Mouse (Mus musculus) heart, embryonic 11.5 days (tissue): ENCODE results near the gene Map1lc3b. TPM values are rescaled to one million over a fixed set of nuclear protein-coding genes. Genes with fewer than 3 reads are reported as not detected.

Experiments
- polyA plus RNA-seq: library from polyadenylated mRNA; unstranded; fragments of >200 nt; fragmentation: Nextera tagmentation; extraction: Ambion mirVana; gene quantifications from 2 replicates; pipeline ENCODE4 v1.2.1, GENCODE M21; 2014

Map1lc3b gene
- polyA plus RNA-seq, 1 experiment from 2014 or later, result 186 TPM

Other genes with a start within 250 kb of the Map1lc3b start
- 0.24 TPM in 1 of 2 replicates, not detected in the other for gene 1700018B08Rik, start 46.0 kb upstream of the Map1lc3b start, polyA plus RNA-seq
- 9.5 and 9.7 TPM in 2 replicates for gene Fbxo31, start 11.6 kb upstream of the Map1lc3b start, polyA plus RNA-seq
- 11.4 and 14.2 TPM in 2 replicates for gene Zcchc14, start 62.5 kb downstream of the Map1lc3b start, polyA plus RNA-seq
- gene Jph3, start 139.3 kb downstream of the Map1lc3b start, polyA plus RNA-seq, result 0.46 and 0.66 TPM in 2 replicates
- gene Klhdc4, start 239.2 kb downstream of the Map1lc3b start, polyA plus RNA-seq, result 31.0 and 31.1 TPM in 2 replicates